Mouse (Mus musculus) megakaryocyte-erythroid progenitor cell, adult 5-6 weeks (primary cell): ENCODE measurements at regions not wholly inside any gene's neighbourhood (a gene's known extent, or its start where the extent isn't known, plus 50 kb on each side); places are given as distances from the start of the nearest gene placed in this dataset.
"Not testable (repeated sequence)": the region's sequence is repeated elsewhere in the genome, so short reads cannot be mapped to it uniquely, and the experiment has no call there.

Experiments used
- ATAC-seq: replicated peaks from 2 replicates; pipeline ENCODE4 v1.8.0; 2016; ENCODE audit warnings: mild to moderate bottlenecking, inconsistent platforms; ENCODE audit not compliant: severe bottlenecking, poor library complexity, low FRiP score, low TSS enrichment

DNA sequence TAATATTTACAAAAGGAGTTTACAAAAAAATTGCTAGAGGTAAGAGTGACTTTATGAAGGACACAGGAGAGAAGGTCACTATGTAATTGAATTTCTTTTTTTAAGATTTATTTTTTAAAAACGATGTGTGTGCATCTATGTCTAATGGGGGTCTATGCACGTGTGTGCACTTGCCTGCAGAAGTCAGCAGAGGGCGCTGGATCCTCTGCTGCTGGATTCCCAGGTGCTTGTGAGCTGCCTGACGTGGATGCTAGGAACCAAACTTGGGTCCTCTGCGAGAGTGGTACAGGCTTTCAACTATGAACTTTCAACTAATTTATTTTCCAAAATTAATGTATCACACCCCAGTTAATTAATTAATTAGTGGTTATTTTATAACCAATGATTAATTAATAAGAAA, 85.0 kb downstream of the Glrx3 start:
- no peak for ATAC-seq

DNA sequence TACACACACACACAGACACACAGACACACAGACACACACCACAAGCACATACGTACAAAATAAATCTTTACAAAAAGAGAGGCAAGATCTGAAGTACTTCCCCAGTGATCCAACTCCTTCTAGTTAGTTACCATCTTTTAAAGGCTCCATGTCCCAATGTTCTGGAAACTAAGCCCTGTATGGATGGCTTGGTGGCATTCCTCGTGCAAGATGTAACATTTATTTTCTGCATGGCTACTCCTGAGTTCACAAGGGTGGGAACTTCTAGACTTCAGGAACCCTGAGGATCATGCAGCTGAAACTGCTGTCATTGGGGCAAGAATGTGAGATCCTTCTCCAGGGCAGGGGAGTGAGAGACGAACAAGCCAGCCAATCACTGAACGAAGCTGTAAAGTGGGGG, 96.1 kb downstream of the Glrx3 start:
- no peak for ATAC-seq

DNA sequence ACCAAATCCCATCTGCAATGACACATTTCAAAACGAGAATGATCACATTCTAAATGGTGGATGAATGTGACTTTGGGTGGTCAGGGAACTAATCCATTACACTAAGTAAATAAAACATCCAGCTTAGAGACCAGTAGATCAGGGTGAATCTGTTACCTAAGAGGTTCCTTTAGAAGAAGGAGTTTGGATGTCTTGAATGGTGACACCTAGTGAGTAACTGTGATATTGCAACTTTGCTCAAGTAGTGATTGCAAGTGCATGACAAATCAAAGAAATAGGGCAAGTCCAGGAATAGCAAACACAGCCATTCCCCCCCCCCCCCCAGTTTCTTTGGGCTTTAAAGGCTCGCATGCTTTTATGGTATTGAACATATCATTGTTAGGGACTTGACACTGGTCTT, 112.6 kb downstream of the Glrx3 start:
- ATAC-seq, result peak; percentile 82

DNA sequence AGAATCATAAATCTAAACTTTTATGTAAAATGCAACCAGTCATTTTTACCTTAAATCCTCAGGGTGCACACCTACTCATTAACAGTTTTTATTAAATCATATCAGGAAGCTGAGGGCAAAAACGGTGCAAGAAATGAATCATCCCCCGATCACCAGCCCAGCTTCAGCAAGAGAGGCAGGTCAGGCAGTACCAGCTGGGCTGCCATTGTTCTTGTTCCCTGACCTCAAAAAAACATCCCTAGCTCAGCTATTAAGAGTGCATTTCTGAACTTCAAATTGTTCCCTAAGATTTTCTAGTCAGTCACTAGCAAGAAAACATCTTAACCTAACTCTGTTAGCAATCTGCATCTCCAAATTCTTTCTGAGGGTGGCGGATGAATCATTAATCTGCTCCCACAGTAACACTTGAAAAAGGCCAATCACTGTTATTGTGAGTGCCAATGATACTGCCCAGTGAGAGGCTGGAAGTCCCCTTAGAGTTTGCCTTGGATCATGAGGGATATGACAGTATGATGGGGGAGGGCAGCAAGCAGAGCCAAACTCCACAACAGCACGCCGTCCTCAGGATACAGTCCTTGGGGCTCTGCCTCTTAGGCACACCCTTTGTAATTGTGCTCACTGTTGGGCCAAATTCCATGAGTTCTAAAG, 115.3 kb downstream of the Glrx3 start:
- no peak for ATAC-seq

DNA sequence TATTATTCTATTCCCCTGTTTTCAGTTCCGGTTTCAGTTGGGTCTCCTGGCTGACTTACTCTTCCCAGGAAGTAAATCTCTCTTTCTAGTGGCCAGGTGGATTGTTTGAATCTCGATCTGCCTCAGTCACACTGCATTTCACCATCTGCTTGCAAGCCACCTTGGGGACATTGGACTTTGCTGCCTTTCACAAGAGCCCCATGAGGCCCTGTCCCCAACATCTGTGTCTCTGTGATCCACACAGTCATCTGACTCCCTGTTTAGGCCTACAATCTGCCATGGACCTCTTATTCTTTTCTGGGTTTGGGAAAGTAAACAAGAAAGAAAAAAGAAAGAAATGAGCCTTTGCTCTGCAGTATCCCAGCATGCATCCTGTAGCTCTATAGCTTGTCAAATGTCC, 118.1 kb downstream of the Glrx3 start:
- ATAC-seq, result no peak

DNA sequence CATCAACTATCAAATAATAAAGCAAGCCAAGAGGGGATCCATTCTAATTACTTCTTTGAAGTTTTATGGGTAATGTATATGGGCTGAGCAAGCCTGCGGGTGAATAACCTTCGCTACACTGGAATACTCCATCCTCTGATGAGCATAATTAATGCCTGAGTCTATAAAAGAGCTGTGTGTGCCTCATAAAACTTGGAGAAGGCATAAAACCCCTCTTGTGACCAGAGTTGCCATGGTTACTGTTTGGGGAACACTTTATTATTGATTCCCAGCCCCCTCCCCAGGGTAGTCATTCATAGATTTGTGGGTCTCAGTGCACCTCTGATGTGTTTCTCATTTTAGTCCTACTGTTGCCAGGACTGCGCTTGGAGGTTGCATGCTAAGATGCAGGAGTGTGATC, 120.0 kb downstream of the Glrx3 start:
- ATAC-seq, result no peak

DNA sequence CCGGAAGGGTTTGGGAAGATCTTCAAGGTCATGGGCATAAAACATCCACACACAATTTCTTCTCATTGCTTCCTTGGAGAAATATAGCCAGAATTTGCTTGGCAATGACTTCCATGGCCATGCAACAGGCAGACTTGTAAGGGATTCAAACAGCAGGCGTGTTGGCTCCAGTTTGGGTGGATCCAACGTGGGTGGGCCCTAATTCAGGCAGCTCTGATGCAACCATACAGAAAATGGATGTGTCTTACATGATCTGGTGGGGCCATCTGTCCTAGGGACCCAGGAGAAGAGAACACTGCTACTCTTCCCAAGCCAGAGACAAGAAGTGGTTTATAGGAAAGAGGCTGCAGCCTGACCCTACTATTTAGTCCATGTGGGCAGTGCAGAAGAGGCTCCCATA, 121.5 kb downstream of the Glrx3 start:
- no peak for ATAC-seq

DNA sequence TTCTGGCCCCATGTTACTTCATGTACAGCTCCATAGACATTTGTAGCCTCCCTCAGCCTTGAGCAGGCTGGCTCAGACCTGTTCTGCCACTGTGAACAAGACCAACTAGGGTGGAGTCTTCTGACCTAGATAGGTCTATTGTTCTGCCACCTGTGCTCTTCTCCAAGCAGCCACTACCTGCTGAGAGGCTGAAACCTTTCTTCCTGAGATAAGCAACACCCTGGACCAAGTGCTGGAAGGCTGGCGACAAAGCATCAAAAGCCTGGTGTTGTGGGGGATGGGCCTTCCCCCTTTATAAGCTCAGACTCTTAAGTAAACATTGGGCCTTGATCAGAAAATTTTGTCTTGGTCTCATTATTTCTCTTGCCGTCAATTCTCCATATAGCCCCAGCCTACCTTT, 132.8 kb downstream of the Glrx3 start:
- no peak for ATAC-seq

DNA sequence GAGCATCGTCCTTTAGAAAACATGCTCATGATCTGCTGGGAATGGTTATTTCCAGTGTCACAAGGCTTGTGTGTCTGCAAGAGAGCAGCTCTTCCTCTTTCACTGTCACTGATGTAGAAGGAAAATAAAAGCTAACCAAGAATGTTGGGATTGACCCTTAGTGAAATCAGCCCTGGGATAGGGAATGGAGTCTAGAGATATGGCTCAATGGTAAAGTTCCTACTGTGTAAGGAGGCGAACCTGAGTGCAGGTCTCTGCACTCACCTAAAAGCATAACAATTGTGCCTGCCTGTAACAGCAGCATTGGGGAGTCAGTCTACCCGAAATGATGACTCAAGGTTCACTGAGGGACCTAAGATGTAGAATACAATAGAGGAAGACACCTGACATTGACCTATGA, 138.1 kb downstream of the Glrx3 start:
- ATAC-seq, result no peak

DNA sequence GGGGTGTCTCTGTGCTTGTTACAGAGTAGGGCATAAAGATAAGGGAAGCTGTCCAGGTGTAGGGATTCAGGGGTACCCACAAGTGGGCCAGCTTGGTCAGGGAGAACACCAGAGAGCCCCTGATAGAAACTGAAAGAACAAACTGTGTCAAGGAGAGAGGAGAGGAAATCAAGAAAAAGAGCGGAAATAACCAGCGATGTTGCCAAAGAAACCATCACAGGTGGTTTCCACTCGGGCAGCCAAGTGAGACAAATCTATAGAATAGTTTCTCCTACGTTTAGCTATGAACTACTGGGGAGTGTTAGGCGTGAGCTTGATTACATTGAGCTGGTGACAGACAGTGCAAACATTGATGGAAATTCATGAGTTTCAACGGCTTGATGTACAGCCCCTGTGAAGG, 138.8 kb downstream of the Glrx3 start:
- no peak for ATAC-seq

DNA sequence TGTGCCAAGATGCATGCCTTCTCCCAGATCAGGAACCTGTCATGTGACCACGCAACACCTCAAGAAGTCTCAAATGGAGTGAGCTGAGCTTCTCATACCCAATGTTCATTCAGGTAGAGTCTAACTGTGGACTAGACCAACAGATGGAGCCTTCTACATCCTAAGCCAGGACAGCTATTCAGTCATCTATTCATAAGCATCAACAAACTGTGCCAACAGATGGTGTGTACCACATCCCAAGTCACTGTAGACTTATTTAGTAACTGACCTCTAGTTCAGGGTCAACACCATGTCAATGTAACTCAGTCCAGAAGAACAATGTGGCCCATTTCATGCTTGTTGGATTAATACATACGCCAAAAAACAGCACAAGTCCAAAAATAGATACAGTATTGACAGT, 146.1 kb downstream of the Glrx3 start:
- no peak for ATAC-seq

DNA sequence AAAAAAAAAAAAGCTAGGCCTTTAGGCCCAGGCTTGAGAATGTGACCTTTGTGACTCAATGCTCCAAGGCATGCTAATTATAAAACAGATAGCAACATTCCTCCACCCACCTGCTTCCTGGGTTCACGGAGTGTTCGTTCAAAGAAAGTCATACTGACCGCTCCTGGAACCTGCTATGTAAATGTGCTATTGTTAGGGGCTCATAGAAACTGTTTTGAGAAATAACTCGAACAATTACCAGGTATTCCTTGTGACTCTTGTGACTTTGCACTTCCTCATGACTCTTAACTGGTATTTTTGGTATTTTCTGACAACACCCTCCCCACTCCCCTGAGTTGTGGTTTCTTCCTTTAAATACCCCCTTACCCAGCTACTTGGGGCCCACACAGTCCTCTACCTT, 147.5 kb downstream of the Glrx3 start:
- not testable (repeated sequence) for ATAC-seq

DNA sequence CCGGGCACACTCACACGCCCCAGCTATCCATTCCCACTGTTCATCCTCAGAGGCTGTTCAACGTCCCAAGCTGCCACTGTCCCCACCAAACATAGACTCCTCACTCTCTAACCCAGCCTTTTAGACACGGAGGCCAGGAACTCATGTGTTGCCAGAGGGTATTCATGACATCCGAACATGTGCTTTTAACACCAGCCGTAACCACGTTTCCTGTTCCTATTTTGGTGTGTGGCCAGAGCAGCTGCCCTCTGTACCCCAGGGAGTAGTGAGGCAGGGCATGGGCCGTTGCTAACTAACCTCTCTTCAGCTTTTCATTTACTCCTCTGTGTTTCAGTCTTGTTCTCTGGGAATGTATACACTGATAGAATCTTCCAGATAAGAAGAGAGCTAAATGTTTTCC, 156.2 kb downstream of the Glrx3 start:
- ATAC-seq, result no peak

DNA sequence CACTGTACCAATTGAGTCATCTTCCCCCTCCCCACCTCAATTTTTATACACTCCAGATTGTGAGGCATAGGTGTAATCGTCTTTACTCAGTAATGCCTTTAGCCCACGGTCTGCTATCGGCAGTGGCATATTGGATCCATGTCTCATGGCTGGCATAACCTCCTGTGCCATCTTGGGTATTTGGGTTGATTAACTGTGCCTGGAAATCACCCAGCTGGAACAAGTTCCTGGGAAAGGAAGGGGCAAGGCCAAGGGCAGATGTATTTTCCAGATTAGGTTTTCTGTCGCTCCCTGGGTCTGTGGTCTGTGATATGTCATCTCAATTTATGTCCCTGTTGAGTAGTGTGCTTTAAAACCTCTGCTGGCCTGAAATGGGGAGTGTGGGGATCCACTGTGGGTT, 158.2 kb downstream of the Glrx3 start:
- no peak for ATAC-seq

DNA sequence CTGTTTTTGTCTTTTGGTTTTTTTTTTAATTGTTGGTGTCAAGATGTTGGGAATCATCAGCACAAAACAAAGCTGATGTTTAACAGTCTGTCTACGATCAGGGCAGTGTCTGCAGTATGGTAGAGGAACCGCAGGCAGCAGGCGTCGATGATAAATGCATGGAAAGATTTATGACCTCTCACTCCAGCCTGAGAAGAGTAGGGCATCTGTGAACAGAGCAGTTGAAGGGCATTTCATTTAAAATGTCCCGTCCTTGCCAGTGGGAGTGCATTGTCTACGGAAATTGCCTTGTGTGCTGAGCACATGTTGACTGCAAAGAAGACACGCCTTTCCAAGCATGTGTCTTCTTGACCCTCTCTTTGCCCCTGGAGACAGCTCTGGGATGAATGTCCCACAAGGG, 158.7 kb downstream of the Glrx3 start:
- no peak for ATAC-seq

DNA sequence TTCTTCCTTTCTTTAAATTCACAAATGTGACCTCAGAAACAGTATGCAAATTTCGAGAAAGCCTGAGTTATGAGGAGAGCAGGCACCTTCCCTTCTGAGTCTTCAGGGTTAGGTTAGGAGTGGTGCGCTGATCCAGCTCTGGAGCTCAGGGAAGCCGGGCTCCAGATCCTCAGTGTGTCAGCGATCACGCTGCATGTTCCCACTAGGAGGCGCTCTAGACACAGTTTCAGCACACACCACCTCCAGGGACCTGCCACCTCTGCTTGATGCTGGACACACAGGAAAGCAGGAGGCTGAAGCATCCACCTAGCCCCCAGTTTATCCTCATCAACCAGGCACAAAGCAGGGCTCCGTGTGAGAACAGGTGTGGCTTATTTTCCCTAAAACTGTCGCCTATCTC, 165.6 kb downstream of the Glrx3 start:
- peak; percentile 81 for ATAC-seq

DNA sequence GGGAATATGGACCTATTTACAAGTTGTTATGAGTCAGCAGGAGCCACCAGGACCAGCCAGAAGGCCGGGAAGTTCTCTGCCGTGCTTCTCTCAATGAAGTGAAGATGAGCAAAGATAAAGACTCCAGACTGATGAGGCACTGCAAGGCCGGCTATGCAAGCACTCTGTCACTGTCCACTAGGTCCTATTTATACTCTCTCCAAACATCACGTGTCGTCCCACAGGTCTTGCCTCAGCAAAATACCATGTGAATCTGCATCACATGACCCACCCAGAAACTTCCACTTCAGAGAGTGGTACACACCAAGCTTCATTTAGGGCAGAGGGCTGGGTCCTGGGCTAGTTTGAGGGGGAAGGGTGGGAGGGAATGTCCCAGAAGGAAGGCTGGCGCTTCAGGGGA, 172.3 kb downstream of the Glrx3 start:
- no peak for ATAC-seq

DNA sequence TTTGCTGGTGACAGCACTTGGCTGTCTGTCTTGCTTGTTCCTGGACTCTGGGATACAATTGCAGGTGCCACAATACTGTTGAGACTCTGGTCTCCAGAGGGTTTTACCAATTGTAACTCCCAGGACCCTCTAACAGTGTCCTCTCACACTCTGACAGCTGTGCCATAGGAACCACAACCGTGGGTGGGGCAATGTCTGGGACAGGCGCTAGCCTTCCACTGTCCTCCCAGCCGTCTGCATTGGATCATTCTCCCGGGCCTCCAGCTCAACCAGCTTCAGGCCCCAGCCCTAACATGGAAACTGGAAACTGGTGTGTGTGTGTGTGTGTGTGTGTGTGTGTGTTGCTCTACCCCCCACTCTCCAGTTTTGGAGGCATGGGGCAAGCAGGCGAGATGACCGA, 173.9 kb downstream of the Glrx3 start:
- ATAC-seq, result no peak

DNA sequence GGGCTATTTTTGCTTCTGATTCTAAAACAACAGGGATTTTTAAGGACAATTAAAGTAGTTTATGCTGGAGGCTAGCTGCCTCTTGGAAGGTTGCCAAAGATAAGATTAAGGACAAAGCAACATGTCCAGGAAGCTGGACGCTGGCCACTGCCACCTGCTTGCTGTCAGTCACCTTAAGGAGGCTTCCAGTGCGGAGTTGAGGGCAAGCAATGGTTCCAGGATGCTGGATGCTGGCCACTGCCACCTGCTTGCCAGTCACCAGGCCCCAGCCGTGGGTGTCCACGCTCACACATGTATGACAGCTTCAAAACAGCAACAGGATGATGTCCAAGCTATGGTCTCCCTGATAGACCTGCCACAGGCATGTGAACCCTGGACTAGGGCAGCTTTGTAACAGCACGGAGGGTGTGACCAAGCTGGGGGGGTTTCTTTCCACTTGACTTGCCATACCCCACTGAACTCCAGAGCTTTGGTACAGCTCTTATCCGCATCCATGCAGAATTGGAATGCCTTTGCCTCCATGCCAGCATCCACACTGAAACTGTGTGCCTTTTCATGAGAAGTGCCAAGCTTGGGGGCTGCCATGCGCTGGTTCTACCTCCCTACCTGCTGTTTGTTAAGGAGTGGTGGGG, 174.6 kb downstream of the Glrx3 start:
- no peak for ATAC-seq

DNA sequence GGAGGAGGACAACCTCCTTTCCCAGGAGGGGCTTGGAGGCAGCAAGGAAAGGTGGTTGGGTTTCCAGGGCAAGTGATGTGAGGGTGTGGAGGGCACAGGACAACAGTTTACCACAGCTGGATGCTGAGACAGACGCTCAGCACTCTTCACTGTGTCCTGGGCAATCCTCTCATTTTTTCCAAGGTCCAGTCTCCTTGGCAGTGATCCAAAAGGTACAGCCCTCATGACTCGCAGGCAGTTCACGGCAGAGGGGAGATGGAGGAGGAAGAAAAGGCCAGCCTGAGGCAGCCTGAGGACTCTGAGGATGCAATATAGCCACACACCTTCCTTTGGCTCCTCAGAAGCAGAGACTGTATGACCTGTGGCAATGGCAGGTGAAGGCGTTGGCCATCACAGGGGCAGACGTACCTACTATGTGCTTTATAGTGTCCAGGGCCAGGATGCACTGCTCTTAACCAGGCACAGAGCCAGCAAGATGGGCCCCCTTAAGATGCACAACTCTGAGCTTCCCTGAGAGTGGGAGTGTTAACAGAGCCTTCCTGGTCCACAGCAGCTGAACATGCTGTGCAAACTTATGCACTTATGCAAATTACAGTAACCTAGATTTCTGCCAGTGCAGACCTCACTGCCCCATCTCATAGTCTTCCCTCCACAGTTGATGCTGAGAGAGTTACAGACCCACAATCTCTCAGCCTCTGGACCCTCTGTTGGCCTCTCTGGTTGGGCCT, 181.2 kb downstream of the Glrx3 start:
- ATAC-seq, result no peak

DNA sequence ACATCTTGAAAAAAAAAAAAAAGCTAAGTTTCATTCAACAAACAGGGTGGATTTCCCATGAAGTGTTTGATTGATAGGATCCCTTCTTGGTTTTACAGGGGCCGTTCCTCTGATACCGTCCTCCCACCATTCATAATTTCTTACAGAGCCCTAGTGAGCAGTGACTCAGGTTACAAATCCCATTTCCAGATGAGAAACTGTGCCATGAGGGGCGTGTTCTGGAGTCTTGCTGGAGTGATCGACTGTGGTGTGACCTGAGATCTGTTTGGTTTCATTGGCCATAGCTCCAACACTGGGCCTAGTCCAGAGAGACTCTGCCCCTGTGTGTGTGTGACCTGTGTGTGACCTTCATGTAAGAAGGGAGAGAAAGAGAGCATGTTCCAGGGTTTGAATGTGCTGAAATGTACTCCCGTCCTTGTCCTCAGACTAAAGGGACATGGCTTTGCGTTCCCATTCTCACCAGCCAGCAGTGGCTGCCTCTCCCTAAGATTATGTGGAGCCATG, 181.9 kb downstream of the Glrx3 start:
- ATAC-seq, result no peak
